Mouse (Mus musculus) lung, adult 2 months (tissue): ENCODE measurements around the gene Oat. TPM values are rescaled to one million over a fixed set of nuclear protein-coding genes. Genes with fewer than 3 reads are reported as not detected.
A peak's percentile ranks its signal among the peaks of the same experiment; 100 is the strongest.

Experiments used
- DNase-seq: peaks from one replicate; pipeline ENCODE4 v3.0.0; 2022
- H3K4me1 ChIP-seq: fragments of 200-500 bp; 2 replicates; pipeline ENCODE4 v1.6.1; 2011; ENCODE audit warnings: low read length; ENCODE audit not compliant: control insufficient read depth, insufficient read depth
- H3K4me3 ChIP-seq: fragments of 200-500 bp; replicated peaks from 2 replicates; pipeline ENCODE3; 2011; ENCODE audit warnings: low read depth, mild to moderate bottlenecking, control low read depth, low read length; ENCODE audit errors: extremely low read depth
- CTCF ChIP-seq: fragments of 200-500 bp; IDR thresholded peaks from 2 replicates; pipeline ENCODE4 v1.5.1; 2011; ENCODE audit warnings: mild to moderate bottlenecking, low read length, control low read depth; ENCODE audit not compliant: insufficient read depth
- POLR2A ChIP-seq: fragments of 200-500 bp; IDR thresholded peaks from 2 replicates; pipeline ENCODE4 v1.6.1; 2011; ENCODE audit warnings: low read depth, mild to moderate bottlenecking, control low read depth, low read length, borderline replicate concordance; ENCODE audit errors: extremely low read depth
- WGBS: fragments of 180-500 bp; shearing (Covaris S2); methylation state at CpG from one replicate; pipeline ENCODE4 v1.1.7; 2018; 5-methylcytosine and 5-hydroxymethylcytosine counted together
- polyA plus RNA-seq: library from polyadenylated mRNA; depleted of rRNA; stranded (reverse); fragments of >200 nt; gene quantifications from 2 replicates; pipeline ENCODE4 v1.2.3, GENCODE M21; 2012; rRNA removed

The Oat gene
- polyA plus RNA-seq, 1 experiment, result 152 TPM

GRCm38 (mm10) chr7:132555911-132556310, 20.3 kb downstream of the Oat start:
- Histone ChIP-seq H3K4me3 (no peak overlapping the region), H3K4me1 (peaks cover 5% of the 10 kb centered on the region; the same call in 1 of the 2 replicates)
- DNase-seq, result no peak
- 52% methylated on average over 4 of the region's 4 CpGs for WGBS
- TF ChIP-seq CTCF, result no peak
- no peak for TF ChIP-seq POLR2A

DNA sequence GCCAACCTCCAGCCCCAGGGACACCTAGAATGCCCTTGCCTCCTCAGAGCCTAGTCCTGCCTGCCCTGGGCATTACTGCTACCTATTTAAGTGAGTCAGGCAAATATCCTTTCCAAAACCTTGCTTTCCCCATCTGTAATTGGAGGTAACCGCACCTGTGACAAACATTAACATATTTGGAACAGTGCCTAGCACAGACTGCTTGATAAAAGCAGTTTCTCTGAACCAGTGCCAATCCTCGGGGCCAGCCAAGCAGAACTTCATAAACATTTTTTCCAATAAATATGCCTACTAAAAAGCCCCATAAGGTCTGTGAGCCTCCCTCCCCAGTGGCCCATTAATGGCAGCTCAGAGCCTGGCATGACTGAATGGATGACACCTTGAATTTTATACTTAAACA, 22.1 kb downstream of the Oat start:
- TF ChIP-seq CTCF (no peak), POLR2A (no peak)
- Histone ChIP-seq H3K4me1 (peaks cover 3% of the 10 kb centered on the region; the same call in 1 of the 2 replicates), H3K4me3 (no peak overlapping the region)
- no peak for DNase-seq
- 33% methylated on average over 2 of the region's 2 CpGs for WGBS

DNA sequence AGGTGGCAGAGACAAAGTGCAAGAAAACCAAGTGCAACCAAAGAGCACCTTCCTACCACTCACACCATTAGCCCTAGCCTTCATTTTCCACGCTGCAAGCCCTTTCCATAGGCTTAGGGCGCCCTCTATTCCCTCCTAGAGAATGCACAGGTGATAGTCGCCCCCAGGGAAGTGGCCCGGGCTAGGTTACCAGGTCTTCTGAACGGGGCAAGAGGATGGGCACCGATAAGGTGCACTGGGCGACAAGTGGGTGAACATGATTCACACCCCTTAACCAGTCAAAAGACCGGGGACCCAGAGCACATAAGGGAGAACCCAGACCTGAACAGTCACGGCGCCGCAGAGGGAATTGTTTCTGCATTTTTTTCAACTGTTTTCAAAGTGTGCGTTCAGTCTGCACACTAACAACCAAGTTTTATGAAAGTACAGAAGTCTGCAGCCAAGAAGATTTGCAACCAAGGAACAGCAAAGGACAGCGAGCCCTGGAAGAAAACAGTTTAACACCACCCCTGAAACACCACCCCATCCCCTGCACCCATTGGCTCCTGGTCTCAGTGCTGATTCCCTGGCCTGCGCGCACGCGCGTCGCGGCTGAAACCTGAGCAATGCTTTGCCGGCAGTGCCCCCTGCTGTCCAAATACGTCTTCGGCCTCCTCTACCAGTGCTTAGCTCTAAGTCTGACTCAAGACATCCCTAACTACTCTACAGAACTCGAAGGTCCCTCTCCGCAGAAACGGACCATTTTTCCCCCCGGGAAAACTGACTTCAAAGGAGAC, 24.7 kb downstream of the Oat start:
- Histone ChIP-seq H3K4me3 (peak overlapping the region; percentile 56), H3K4me1 (no peaks in the 10 kb centered on the region)
- TF ChIP-seq POLR2A (peak; percentile 33; the same call in 1 of the 2 replicates), CTCF (peak; percentile 93)
- WGBS, result 1% methylated on average over 27 of the region's 27 CpGs
- DNase-seq, result peak; percentile 92

DNA sequence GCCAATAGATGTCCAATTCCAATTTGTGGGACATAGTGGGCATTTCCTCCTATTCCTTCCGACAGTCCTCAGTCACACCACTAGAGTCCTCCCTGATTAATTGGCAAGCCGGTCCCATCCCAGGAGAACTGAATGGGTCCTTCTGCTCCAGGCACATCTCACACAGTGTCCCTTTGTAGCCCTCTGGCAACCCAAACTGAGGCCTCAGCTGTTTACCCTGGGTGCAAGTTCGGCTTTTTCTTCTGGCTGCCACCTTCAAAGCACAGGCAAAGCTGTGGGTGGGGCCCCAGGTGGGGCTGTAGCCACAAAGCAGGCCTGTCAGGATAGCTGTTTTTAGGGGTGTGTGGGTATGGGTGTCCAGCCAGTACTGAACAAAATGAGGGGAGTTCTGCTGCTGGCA, 29.1 kb downstream of the Oat start:
- H3K4me3 ChIP-seq, result no peak overlapping the region
- TF ChIP-seq POLR2A (no peak), CTCF (no peak)
- 77% methylated on average over 3 of the region's 3 CpGs for WGBS
- no peak for DNase-seq
- H3K4me1 ChIP-seq, result no peaks in the 10 kb centered on the region

DNA sequence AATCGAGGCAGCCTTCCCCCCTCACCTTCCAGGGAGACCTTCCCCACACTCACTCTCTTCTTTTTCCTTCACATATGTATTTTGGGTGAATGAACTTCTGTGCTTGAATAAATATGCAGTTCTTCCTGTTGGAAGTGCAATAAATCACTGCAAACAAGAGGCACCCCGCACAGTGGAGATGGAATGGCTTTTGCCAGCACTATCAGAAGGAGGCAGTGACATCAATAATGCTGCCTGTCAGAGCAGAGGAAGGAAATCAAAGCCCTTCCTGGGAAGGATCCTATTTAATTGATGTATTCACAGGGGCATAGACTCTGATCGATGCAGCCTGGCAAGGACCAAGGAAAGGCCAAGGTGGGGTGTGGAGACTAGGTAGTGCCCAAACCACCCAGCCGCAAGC, 33.8 kb downstream of the Oat start:
- DNase-seq, result no peak
- Histone ChIP-seq H3K4me3 (no peak overlapping the region), H3K4me1 (no peaks in the 10 kb centered on the region)
- 51% methylated on average over 4 of the region's 4 CpGs for WGBS
- TF ChIP-seq CTCF (no peak), POLR2A (no peak)

DNA sequence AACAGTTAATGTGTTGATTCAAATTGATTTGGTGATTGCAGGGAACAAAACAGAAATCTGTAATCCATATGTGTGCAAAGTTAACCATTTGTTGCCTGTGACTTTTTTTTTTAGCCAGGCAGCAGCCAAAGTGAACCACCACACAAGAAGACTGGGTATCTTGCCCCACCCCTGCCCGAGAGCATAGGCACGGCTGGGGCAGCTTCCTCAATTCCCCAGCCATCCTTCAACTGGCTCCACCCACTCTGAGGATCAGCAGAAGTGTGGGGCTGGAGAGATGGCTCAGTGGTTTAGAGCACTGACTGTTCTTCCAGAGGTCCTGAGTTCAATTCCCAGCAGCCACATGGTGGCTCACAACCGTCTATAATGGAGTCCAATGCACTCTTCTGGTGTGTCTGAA, 34.6 kb downstream of the Oat start:
- DNase-seq, result no peak
- Histone ChIP-seq H3K4me1 (no peaks in the 10 kb centered on the region), H3K4me3 (no peak overlapping the region)
- no peak for TF ChIP-seq POLR2A
- no peak for TF ChIP-seq CTCF
- whole genome bisulfite sequencing, result 65% methylated on average over 3 of the region's 3 CpGs

DNA sequence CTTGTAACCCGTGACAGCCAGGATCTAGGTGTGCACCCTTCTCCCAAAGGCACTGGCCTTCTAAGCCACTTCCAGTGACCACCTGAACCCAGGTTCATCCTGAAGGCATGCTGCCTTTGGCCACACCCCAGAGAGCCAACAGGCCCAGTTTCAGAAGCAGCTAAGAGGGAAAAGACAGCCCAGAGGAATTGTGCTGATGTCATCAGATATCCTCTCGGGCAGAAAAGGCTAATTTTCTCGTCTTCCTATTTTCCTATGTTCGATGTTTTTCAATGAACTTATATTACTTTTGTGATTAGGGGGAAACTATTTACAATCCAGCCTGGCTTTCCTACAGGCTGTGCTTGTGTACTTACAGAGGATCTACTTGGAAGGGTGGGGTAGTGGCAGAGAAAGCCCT, 35.6 kb downstream of the Oat start:
- Histone ChIP-seq H3K4me1 (no peaks in the 10 kb centered on the region), H3K4me3 (no peak overlapping the region)
- DNase-seq, result no peak
- WGBS, result 87% methylated on average over 4 of the region's 4 CpGs
- TF ChIP-seq POLR2A, result no peak
- TF ChIP-seq CTCF, result no peak

DNA sequence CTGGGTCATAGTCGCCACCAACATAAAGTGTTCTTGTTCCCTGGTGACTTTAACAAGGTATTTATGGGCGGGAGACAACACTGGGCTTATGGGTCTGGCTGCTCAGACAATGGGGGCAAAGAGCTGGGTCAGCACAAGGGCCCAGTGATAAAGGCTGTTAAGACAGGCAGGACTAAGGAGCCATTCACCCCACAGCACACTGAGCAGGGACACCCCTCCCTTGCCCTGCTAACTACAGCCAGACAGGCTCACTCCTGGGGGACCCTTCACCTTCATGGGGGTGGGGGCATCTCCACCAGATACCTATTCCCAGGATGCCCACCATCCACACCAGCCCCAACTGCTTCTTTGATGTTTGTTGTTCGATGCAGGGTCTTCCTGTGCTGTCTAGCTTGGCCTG, 47.0 kb downstream of the Oat start:
- no peak overlapping the region for H3K4me3 ChIP-seq
- DNase-seq, result no peak
- WGBS, result 79% methylated on average over 3 of the region's 3 CpGs
- no peak for TF ChIP-seq POLR2A
- TF ChIP-seq CTCF, result no peak
- H3K4me1 ChIP-seq, result no peaks in the 10 kb centered on the region

- no peak overlapping the region for H3K4me3 ChIP-seq
- 70% methylated on average over 7 of the region's 7 CpGs for WGBS
- TF ChIP-seq POLR2A, result no peak
- no peak for TF ChIP-seq CTCF
- no peak for DNase-seq
- no peaks in the 10 kb centered on the region for H3K4me1 ChIP-seq
Observed at GRCm38 (mm10) chr7:132513419-132513982, 62.7 kb downstream of the Oat start.

- Histone ChIP-seq H3K4me1 (no peaks in the 10 kb centered on the region), H3K4me3 (no peak overlapping the region)
- TF ChIP-seq POLR2A, result no peak
- TF ChIP-seq CTCF, result no peak
- DNase-seq, result no peak
- 60% methylated on average over 2 of the region's 2 CpGs for WGBS
Observed at GRCm38 (mm10) chr7:132509110-132509509, 67.1 kb downstream of the Oat start.

Other genes with a start within 250 kb of the Oat start
- gene Nkx1-2, start 23.2 kb upstream of the Oat start, polyA plus RNA-seq, result not detected in 2 replicates
- gene Lhpp, start 34.2 kb upstream of the Oat start, polyA plus RNA-seq, result 12.4 and 17.1 TPM in 2 replicates
- gene Fam53b, start 237.5 kb upstream of the Oat start, polyA plus RNA-seq, result 79.4 and 80.3 TPM in 2 replicates